Mouse (Mus musculus) intestine, embryonic 15.5 days (tissue): ENCODE measurements around the gene Alg12. TPM values are rescaled to one million over a fixed set of nuclear protein-coding genes. Genes with fewer than 3 reads are reported as not detected.

Source experiments
- ATAC-seq: fragments of 200-750 bp; cut with Nextera tagmentation; 2 replicates; pipeline ENCODE4 v1.8.0; 2017; ENCODE audit warnings: moderate TSS enrichment, moderate library complexity
- H3K27ac ChIP-seq: fragments of 300-500 bp; sonication (generic); 2 replicates; pipeline ENCODE4 v1.5.1; 2015; ENCODE audit warnings: mild to moderate bottlenecking, inconsistent platforms
- H3K27me3 ChIP-seq: fragments of 300-500 bp; sonication (generic); replicated peaks from 2 replicates; pipeline ENCODE4 v1.6.1; 2015; ENCODE audit warnings: inconsistent platforms
- H3K36me3 ChIP-seq: fragments of 300-500 bp; sonication (generic); 2 replicates; pipeline ENCODE4 v1.6.1; 2015; ENCODE audit warnings: inconsistent platforms
- H3K4me1 ChIP-seq: fragments of 300-500 bp; sonication (generic); replicated peaks from 2 replicates; pipeline ENCODE4 v1.6.1; 2015; ENCODE audit warnings: inconsistent platforms
- H3K4me2 ChIP-seq: fragments of 300-500 bp; sonication (generic); replicated peaks from 2 replicates; pipeline ENCODE4 v1.6.1; 2015; ENCODE audit warnings: mild to moderate bottlenecking, inconsistent platforms
- H3K4me3 ChIP-seq: fragments of 300-500 bp; sonication (generic); replicated peaks from 2 replicates; pipeline ENCODE4 v1.5.1; 2015; ENCODE audit warnings: inconsistent platforms
- H3K9ac ChIP-seq: fragments of 300-500 bp; sonication (generic); 2 replicates; pipeline ENCODE4 v1.6.1; 2015; ENCODE audit warnings: inconsistent platforms
- H3K9me3 ChIP-seq: fragments of 300-500 bp; sonication (generic); 2 replicates; pipeline ENCODE4 v1.6.1; 2016; ENCODE audit warnings: inconsistent platforms
- WGBS: fragments of 180-500 bp; shearing (Covaris S2); methylation state at CpG from one replicate; pipeline ENCODE4 v1.1.7; 2015; 5-methylcytosine and 5-hydroxymethylcytosine counted together
- polyA plus RNA-seq: library from polyadenylated mRNA; unstranded; fragments of >200 nt; fragmentation: Nextera tagmentation; extraction: Ambion mirVana; gene quantifications from 2 replicates; pipeline ENCODE4 v1.2.1, GENCODE M21; 2015

Gene Alg12
- polyA plus RNA-seq, 1 experiment from 2014 or later: 12.7 TPM

GRCm38 (mm10) chr15:88851507-88852149, 32.5 kb upstream of the Alg12 start:
- Histone ChIP-seq H3K27ac (peak overlapping the region; percentile 60), H3K4me3 (no peak overlapping the region), H3K4me1 (peaks cover 38% of the 10 kb centered on the region), H3K4me2 (peak overlapping the region; percentile 17; the same call in 1 of the 2 replicates), H3K9ac (no peak overlapping the region; the same call in 1 of the 2 replicates), H3K27me3 (no peaks in the 10 kb centered on the region), H3K9me3 (no peaks in the 10 kb centered on the region), H3K36me3 (no peaks in the 10 kb centered on the region)
- ATAC-seq: peak; percentile 90
- WGBS: 56% methylated on average over 10 of the region's 10 CpGs

GRCm38 (mm10) chr15:88851076-88851475, 32.0 kb upstream of the Alg12 start:
- H3K4me3 ChIP-seq: no peak overlapping the region
- no peaks in the 10 kb centered on the region for H3K27me3 ChIP-seq
- no peaks in the 10 kb centered on the region for H3K9me3 ChIP-seq
- peak; percentile 7 for ATAC-seq
- H3K36me3 ChIP-seq: no peaks in the 10 kb centered on the region
- H3K4me2 ChIP-seq: 0 out of 2 replicates have a peak overlapping the region, but pooled peaks have one; percentile 11
- H3K27ac ChIP-seq: peak overlapping the region; percentile 58
- H3K4me1 ChIP-seq: peaks cover 38% of the 10 kb centered on the region
- no peak overlapping the region; the same call in 1 of the 2 replicates for H3K9ac ChIP-seq
- 50% methylated on average over 3 of the region's 3 CpGs for WGBS

- Histone ChIP-seq H3K27me3 (no peaks in the 10 kb centered on the region), H3K4me1 (peaks cover 34% of the 10 kb centered on the region), H3K4me2 (peak overlapping the region; percentile 11; the same call in 1 of the 2 replicates), H3K9me3 (no peaks in the 10 kb centered on the region), H3K27ac (peak overlapping the region; percentile 58), H3K36me3 (no peaks in the 10 kb centered on the region), H3K9ac (no peak overlapping the region), H3K4me3 (no peak overlapping the region)
- WGBS: 48% methylated on average over 10 of the region's 10 CpGs
- ATAC-seq: peak; percentile 77
These were observed 31.2 kb upstream of the Alg12 start for GRCm38 (mm10) chr15:88850146-88850826.

- no peak for ATAC-seq
- Histone ChIP-seq H3K4me2 (no peak overlapping the region), H3K9me3 (no peaks in the 10 kb centered on the region), H3K4me1 (peaks cover 27% of the 10 kb centered on the region), H3K27me3 (no peaks in the 10 kb centered on the region), H3K36me3 (no peaks in the 10 kb centered on the region), H3K4me3 (no peak overlapping the region), H3K27ac (no peak overlapping the region), H3K9ac (no peak overlapping the region)
- WGBS: 92% methylated on average over 2 of the region's 2 CpGs
These were observed 30.5 kb upstream of the Alg12 start for GRCm38 (mm10) chr15:88849621-88850020.

GRCm38 (mm10) chr15:88848661-88849060, 29.5 kb upstream of the Alg12 start:
- ATAC-seq: no peak
- WGBS: 96% methylated on average over 1 of the region's 1 CpGs
- H3K9ac ChIP-seq: no peak overlapping the region
- no peaks in the 10 kb centered on the region for H3K36me3 ChIP-seq
- H3K4me1 ChIP-seq: peaks cover 21% of the 10 kb centered on the region
- no peaks in the 10 kb centered on the region for H3K9me3 ChIP-seq
- H3K4me2 ChIP-seq: no peak overlapping the region
- H3K27ac ChIP-seq: no peak overlapping the region
- H3K27me3 ChIP-seq: no peaks in the 10 kb centered on the region
- H3K4me3 ChIP-seq: no peak overlapping the region

GRCm38 (mm10) chr15:88844966-88845365, 25.8 kb upstream of the Alg12 start:
- peaks cover 3% of the 10 kb centered on the region; the same call in 1 of the 2 replicates for H3K4me1 ChIP-seq
- H3K27me3 ChIP-seq: no peaks in the 10 kb centered on the region
- no peak for ATAC-seq
- H3K36me3 ChIP-seq: no peaks in the 10 kb centered on the region
- WGBS: 88% methylated on average over 7 of the region's 7 CpGs
- H3K27ac ChIP-seq: no peak overlapping the region
- no peak overlapping the region for H3K4me2 ChIP-seq
- H3K9ac ChIP-seq: no peak overlapping the region
- no peaks in the 10 kb centered on the region for H3K9me3 ChIP-seq
- no peak overlapping the region for H3K4me3 ChIP-seq

- 34% methylated on average over 8 of the region's 8 CpGs for WGBS
- Histone ChIP-seq H3K9ac (no peak overlapping the region), H3K4me3 (no peak overlapping the region), H3K27ac (no peak overlapping the region), H3K27me3 (no peaks in the 10 kb centered on the region), H3K36me3 (no peaks in the 10 kb centered on the region), H3K4me2 (no peak overlapping the region), H3K9me3 (no peaks in the 10 kb centered on the region), H3K4me1 (peaks cover 17% of the 10 kb centered on the region)
- peak; percentile 29 for ATAC-seq
These were observed 24.5 kb upstream of the Alg12 start for GRCm38 (mm10) chr15:88843486-88844097.

- Histone ChIP-seq H3K27me3 (no peaks in the 10 kb centered on the region), H3K9me3 (no peaks in the 10 kb centered on the region), H3K4me1 (peaks cover 24% of the 10 kb centered on the region), H3K9ac (no peak overlapping the region), H3K4me2 (no peak overlapping the region), H3K36me3 (no peaks in the 10 kb centered on the region), H3K4me3 (no peak overlapping the region), H3K27ac (no peak overlapping the region)
- no peak for ATAC-seq
- WGBS: 68% methylated on average over 3 of the region's 3 CpGs
These were observed 23.2 kb upstream of the Alg12 start for GRCm38 (mm10) chr15:88842300-88842673.

- Histone ChIP-seq H3K36me3 (no peaks in the 10 kb centered on the region), H3K27ac (no peak overlapping the region), H3K27me3 (no peaks in the 10 kb centered on the region), H3K9ac (no peak overlapping the region), H3K9me3 (no peaks in the 10 kb centered on the region), H3K4me3 (no peak overlapping the region), H3K4me2 (no peak overlapping the region), H3K4me1 (peaks cover 24% of the 10 kb centered on the region)
- ATAC-seq: no peak
- WGBS: 89% methylated on average over 3 of the region's 3 CpGs
These were observed 22.6 kb upstream of the Alg12 start for GRCm38 (mm10) chr15:88841580-88842299.

- Histone ChIP-seq H3K4me1 (peaks cover 24% of the 10 kb centered on the region), H3K27ac (no peak overlapping the region), H3K36me3 (no peaks in the 10 kb centered on the region), H3K4me3 (no peak overlapping the region), H3K9me3 (no peaks in the 10 kb centered on the region), H3K27me3 (no peaks in the 10 kb centered on the region), H3K9ac (no peak overlapping the region), H3K4me2 (no peak overlapping the region)
- ATAC-seq: no peak
- WGBS: 91% methylated on average over 2 of the region's 2 CpGs
These were observed 22.0 kb upstream of the Alg12 start for GRCm38 (mm10) chr15:88841160-88841559.

GRCm38 (mm10) chr15:88840126-88840525, 21.0 kb upstream of the Alg12 start:
- H3K27ac ChIP-seq: peak overlapping the region; percentile 69
- no peaks in the 10 kb centered on the region for H3K27me3 ChIP-seq
- H3K4me3 ChIP-seq: no peak overlapping the region
- 0 out of 2 replicates have a peak overlapping the region, but pooled peaks have one; percentile 10 for H3K9ac ChIP-seq
- no peak overlapping the region for H3K4me2 ChIP-seq
- no peaks in the 10 kb centered on the region for H3K9me3 ChIP-seq
- H3K36me3 ChIP-seq: no peaks in the 10 kb centered on the region
- ATAC-seq: no peak
- WGBS: 63% methylated on average over 10 of the region's 10 CpGs
- peaks cover 24% of the 10 kb centered on the region for H3K4me1 ChIP-seq

- 27% methylated on average over 9 of the region's 9 CpGs for WGBS
- H3K4me2 ChIP-seq: peak overlapping the region; percentile 5; the same call in 1 of the 2 replicates
- ATAC-seq: peak; percentile 23; the same call in 1 of the 2 replicates
These were observed 20.2 kb upstream of the Alg12 start for GRCm38 (mm10) chr15:88839271-88839670.

More at GRCm38 (mm10) chr15:88839271-88839670, 20.2 kb upstream of the Alg12 start:
- no peak overlapping the region for H3K4me3 ChIP-seq
- H3K4me1 ChIP-seq: peaks cover 24% of the 10 kb centered on the region
- H3K27me3 ChIP-seq: no peaks in the 10 kb centered on the region
- no peak overlapping the region for H3K9ac ChIP-seq
- H3K27ac ChIP-seq: peak overlapping the region; percentile 69
- no peaks in the 10 kb centered on the region for H3K36me3 ChIP-seq
- no peaks in the 10 kb centered on the region for H3K9me3 ChIP-seq
